Mouse (Mus musculus) gastrocnemius, adult 2 months (tissue): ENCODE results near the gene Lrrc8c. TPM values are rescaled to one million over a fixed set of nuclear protein-coding genes. Genes with fewer than 3 reads are reported as not detected.

Experiments used
- DNase-seq: peaks from one replicate; pipeline ENCODE4 v3.0.0; 2022
- H3K27ac ChIP-seq: fragments of 200-600 bp; 2 replicates; pipeline ENCODE4 v1.8.1; 2022; ENCODE audit warnings: mild to moderate bottlenecking
- H3K4me3 ChIP-seq: fragments of 200-600 bp; 2 replicates; pipeline ENCODE4 v1.8.1; 2022; ENCODE audit warnings: mild to moderate bottlenecking, moderate library complexity
- CTCF ChIP-seq: fragments of 200-600 bp; IDR thresholded peaks from 2 replicates; pipeline ENCODE4 v1.8.1; 2022; ENCODE audit warnings: antibody characterized with exemption, mild to moderate bottlenecking, moderate library complexity
- intact Hi-C: fragments of 180-260 bp; cut with DNase I; formaldehyde crosslinking; loops from one replicate; pipeline ENCODE4 v1.15.1; 2025
- total RNA-seq, 2 experiments: library from RNA; stranded (reverse); gene quantifications; 2 replicates each; pipeline ENCODE4 v1.2.3; 2021

Gene Lrrc8c
- total RNA-seq, 2 experiments from 2014 or later, result 8.1 to 17.0 TPM

DNA sequence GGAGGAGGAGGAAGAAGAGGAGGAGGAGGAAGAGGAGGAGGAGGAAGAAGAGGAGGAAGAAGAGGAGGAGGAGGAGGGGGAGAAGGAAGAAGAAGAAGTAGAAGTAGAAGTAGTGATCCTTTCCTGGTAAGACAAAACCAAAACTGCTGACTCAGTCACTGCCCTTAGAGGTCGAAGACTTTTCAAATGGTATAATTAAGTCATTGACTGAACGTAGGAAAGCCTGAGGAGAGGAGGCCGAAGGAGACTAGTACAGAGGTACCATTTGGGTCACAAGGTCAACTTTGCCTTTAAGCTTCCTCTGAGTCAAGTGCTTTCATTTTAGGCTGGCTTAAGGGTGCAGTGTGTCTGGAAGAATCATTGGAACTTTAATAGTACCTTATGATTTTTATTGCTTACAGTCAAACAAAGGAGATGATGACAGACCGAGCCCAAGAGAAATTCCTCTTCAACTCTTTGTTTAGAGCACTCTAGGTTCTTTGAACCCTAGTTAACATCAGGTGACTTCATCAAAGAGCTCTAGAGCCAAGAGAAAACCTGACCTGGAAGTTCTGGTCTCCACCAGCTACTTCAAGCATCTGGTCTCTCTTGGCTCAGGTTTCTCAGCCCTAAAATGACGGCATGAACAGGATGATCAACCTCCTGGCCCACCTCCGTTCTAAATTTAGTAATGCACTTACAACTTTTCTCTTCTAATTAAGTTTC lies 49.0 kb downstream of the Lrrc8c start:
- Histone ChIP-seq H3K27ac (peak overlapping the region; percentile 10; the same call in 1 of the 2 replicates), H3K4me3 (no peak overlapping the region)
- no peak for DNase-seq
- TF ChIP-seq CTCF, result no peak
- intact Hi-C loops, result no loop called here

DNA sequence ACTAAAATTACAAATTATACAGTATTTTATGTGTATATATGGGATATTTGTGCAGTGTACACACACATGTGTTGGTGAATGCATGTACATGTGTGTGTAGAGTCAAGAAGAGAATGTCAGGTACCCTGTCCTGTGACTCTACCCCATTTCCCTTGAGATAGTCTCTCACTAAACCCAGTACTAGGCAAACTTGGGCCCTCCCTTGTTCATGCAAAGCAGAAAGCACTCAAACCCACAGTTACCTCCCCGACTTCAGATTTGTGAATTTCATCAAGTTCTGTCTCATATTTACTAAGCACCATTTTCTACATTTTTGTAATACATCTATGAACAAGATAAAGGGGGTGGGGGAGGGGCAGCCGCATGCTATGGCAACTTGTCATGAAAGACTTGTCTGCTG lies 50.0 kb downstream of the Lrrc8c start:
- no peak for TF ChIP-seq CTCF
- Histone ChIP-seq H3K4me3 (no peak overlapping the region), H3K27ac (no peak overlapping the region)
- no peak for DNase-seq
- intact Hi-C loops, result no loop called here

DNA sequence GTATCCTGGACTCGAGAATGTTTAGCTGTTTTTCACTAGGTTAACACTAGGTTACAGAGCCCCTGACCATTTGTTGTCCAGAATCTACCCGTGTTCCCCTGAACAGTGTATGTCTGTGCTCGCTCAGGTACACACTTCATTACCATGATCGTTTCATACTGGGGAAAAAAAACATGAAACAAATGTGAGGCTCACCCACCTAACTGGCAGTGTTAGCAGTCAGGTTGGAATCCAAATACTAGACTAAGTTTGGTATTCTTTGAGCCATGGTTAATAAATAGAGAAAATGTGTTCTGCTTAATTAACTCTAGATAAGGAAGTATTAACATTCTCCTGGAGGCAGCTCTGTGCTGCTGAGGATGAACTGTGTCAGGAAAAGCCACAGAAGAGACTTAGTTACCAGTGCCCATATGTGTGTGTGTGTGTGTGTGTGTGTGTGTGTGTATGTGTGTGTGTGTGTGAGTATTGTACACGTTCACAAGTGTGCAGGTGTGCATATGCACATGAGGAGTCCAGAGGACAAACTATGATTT lies 53.0 kb downstream of the Lrrc8c start:
- Histone ChIP-seq H3K4me3 (no peak overlapping the region), H3K27ac (peak overlapping the region; percentile 53; the same call in 1 of the 2 replicates)
- DNase-seq, result no peak
- TF ChIP-seq CTCF, result no peak
- intact Hi-C loops, result no loop called here

DNA sequence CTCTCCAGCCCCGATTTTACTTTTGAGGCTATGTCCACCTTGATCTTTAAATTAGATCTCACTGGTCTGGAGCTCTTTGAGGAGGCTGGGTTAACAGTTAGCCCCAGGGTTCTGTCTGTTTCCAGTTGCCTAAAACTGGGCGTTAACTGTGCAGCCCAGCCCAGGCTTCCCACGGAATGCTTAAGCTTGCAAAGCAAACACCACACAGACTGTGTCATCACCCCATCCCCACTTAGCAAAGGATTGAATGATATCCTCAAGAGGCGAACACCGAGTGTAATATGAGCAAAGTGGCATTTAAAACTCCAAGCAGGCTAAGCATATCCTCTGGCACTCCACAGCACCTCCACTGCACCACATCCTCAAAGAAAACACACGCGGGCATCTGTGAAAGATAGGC lies 53.7 kb downstream of the Lrrc8c start:
- DNase-seq, result peak; percentile 51
- no peak for TF ChIP-seq CTCF
- intact Hi-C loops, result no loop called here
- Histone ChIP-seq H3K27ac (peak overlapping the region; percentile 53; the same call in 1 of the 2 replicates), H3K4me3 (no peak overlapping the region)

DNA sequence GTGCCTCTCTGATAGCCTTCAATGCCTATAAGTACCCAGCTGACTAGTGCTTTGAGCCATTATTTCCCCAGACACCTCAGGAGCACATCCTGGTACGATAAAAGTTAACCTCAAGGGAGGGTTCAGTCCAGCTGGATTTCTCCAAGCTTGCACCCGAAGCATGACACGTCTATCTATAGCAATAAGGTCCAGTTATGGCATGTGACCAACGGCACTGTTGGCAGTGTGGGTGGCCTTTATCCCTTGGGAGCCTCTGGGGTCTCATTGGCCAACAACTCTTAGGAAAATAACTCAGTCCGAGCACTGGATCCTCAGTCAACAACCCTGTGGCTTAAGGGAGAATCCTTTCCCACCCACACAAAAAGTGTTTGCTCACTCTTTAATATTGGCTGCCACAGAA lies 55.6 kb downstream of the Lrrc8c start:
- Histone ChIP-seq H3K4me3 (no peak overlapping the region), H3K27ac (no peak overlapping the region)
- intact Hi-C loops, result no loop called here
- TF ChIP-seq CTCF, result no peak
- DNase-seq, result no peak

DNA sequence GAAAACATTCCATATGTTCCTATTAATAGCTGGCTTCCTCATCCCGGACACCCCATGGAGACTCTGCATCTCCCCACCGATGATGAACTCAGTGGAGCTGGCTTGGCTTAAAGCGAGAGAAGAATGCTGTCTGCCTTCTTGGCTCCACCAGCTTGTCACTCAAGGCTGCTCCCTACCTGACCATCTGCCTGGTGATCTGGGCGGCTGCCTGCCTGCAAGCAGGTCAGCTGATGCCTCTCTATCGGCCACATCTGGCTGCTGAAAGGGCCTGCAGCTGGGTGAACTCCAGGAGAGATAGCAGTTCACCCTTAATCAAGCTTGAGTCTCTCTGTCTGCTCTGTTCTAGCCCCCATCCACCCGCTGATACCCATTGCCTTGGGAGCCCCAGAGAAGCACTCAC lies 56.7 kb downstream of the Lrrc8c start:
- intact Hi-C loops, result no loop called here
- no peak for TF ChIP-seq CTCF
- Histone ChIP-seq H3K27ac (no peak overlapping the region), H3K4me3 (no peak overlapping the region)
- no peak for DNase-seq

DNA sequence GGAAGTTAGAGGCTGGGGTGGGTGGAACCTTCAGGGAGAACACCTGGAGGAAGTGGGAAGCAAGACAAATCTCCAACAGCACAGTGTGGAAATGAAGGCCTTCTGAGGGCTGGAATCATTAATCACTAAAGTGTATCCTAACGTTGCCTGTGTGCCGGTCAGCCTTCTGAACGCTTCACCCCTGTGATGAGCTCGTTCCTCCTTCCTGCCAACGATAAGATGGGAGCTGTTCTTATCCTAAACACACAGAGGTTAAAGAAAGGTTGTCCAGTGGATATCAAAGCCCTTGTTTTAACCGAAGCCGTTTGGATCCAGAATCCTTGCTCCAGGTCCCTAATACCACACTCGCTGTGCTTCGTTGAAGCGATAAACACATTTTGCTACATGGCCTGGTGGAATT lies 61.7 kb downstream of the Lrrc8c start:
- no peak for DNase-seq
- Histone ChIP-seq H3K27ac (no peak overlapping the region), H3K4me3 (no peak overlapping the region)
- TF ChIP-seq CTCF, result no peak
- intact Hi-C loops, result no loop called here

DNA sequence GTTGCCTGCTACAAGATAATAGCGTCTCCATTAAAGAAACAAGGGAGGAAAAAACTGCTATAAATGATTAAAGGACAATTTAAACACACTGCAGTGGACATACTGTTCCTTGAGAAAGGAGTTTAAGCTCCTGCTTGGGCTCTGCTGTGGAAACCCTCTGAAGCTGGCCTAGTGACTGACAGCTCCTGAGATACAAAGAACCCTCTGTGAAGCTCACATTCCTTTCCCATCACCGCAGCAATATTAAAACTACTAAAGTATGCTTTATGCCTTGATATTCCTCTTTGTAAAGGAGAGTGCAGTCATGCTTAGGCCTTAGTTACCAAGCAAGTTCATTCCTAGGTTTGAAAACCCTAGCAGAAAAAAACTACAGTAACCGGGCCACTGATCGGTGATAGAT lies 66.7 kb downstream of the Lrrc8c start:
- TF ChIP-seq CTCF, result no peak
- Histone ChIP-seq H3K4me3 (peak overlapping the region; percentile 37), H3K27ac (peak overlapping the region; percentile 85)
- intact Hi-C loops, result loop anchor here (5.0 kb wide), 2 partner anchors 36 to 64 kb away; no protein-coding TSS in a partner anchor
- no peak for DNase-seq

DNA sequence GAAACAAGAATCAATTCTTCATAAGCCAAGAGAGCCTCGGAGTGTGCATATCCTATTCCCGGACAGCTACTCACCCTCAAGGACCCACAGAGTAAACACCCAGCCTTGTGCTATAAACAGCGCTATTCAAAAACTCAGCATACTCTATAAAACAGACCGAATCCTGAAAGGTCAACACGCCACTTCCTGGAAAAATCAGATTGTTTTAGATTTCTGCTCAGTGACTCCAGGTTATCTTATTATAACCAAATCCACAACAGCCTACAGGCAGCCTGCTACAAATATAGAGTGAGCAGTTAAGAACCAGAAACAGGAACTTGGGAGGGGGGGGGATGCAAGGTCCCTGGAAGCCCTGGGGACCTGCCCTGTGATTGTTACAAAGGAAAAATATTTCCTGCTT lies 67.5 kb downstream of the Lrrc8c start:
- intact Hi-C loops, result loop anchor here (5.0 kb wide), 2 partner anchors 36 to 64 kb away; no protein-coding TSS in a partner anchor
- Histone ChIP-seq H3K27ac (peak overlapping the region; percentile 85), H3K4me3 (peak overlapping the region; percentile 37)
- no peak for DNase-seq
- no peak for TF ChIP-seq CTCF

DNA sequence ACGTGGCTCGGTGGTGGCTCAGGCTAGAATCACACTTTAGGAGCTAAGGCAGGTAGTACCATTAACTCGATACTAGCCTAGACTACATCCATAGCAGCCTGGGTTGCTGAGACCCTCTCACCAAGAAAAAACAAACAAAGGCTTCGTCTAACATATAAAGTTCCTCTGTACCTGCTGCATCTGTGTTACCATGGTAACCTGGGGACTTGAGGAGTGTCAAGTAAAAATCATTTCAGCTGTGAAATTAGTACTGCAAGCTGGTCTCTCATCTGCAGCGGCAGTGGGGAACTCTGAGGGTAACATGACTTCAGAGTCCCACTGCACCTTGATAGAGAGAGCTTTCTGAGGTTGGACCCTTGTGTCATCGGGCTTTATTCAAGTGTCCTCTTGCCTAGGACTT lies 68.3 kb downstream of the Lrrc8c start:
- Histone ChIP-seq H3K4me3 (no peak overlapping the region), H3K27ac (peak overlapping the region; percentile 83)
- TF ChIP-seq CTCF, result no peak
- intact Hi-C loops, result loop anchor here (5.0 kb wide), 2 partner anchors 35 to 65 kb away; no protein-coding TSS in a partner anchor
- no peak for DNase-seq

DNA sequence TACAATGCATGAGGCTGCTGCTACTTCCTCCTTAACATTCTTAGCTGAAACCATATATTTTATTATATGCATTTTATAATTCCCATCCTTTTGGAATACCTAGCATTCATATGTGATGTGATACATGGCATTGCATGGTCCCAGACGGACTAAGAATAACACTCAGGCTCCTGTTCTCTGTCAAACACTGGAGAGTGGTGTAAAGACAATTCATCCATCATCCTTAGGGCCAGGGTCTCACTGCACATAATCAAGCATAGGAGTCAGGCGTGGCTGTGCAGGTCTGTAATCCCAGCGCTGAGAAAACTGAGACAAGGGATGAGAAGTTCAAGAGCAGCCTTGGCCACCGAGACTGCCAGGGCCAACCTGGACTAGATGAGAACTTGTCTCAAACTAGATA lies 69.5 kb downstream of the Lrrc8c start:
- DNase-seq, result no peak
- Histone ChIP-seq H3K27ac (no peak overlapping the region; the same call in 1 of the 2 replicates), H3K4me3 (no peak overlapping the region)
- no peak for TF ChIP-seq CTCF
- intact Hi-C loops, result loop anchor here (5.0 kb wide), 2 partner anchors 34 to 66 kb away; no protein-coding TSS in a partner anchor

DNA sequence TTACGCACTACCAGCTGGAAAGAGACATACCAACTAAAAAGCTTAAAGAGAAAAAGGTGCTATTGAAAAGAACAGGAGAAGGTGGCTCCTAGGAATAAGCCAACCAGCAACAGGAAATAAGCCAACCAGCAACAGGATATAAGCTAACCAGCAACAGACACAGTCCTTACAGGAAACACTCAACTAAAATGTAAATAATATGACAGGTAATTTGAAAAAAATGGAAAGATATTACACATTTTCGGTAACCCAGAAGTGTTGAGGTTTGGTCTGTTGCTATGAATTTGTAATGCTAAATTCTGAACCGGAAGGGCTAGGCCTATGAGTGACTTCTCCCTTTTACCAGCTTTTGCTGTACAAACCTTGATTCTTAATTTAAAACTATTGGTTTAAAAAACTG lies 69.9 kb downstream of the Lrrc8c start:
- intact Hi-C loops, result loop anchor here (5.0 kb wide), 2 partner anchors 33 to 67 kb away; no protein-coding TSS in a partner anchor
- no peak for TF ChIP-seq CTCF
- peak overlapping the region; percentile 3; the same call in 1 of the 2 replicates for H3K27ac ChIP-seq
- no peak overlapping the region for H3K4me3 ChIP-seq
- DNase-seq, result no peak

DNA sequence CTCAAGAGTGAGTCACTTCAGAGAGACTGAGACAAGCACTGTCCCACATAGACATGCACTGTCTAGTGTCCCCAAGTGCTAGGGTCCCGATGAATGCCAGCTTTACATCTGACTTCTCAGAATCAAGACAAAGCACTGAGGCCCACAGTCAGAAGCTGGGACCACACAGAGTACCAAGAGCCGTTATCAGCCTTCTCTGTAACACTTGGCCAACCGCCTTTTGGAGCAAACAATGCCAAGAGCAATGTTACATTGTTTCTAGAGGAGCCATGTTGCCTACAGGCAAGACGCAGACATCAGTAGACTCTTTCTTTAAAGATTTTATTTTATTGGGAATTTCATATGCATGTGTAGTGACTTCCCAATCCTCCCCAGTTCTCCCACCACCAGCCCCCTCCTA lies 73.2 kb downstream of the Lrrc8c start:
- Histone ChIP-seq H3K27ac (no peak overlapping the region), H3K4me3 (no peak overlapping the region)
- intact Hi-C loops, result no loop called here
- no peak for DNase-seq
- TF ChIP-seq CTCF, result no peak
